Mouse (Mus musculus) liver, adult 2 months (tissue): ENCODE measurements around the gene Gm37240.

Experiments used
- CTCF ChIP-seq: fragments of 200-500 bp; IDR thresholded peaks from 2 replicates; pipeline ENCODE4 v1.5.1; 2011; ENCODE audit warnings: low read depth, low read length, control low read depth
- POLR2A ChIP-seq: fragments of 200-500 bp; IDR thresholded peaks from 2 replicates; pipeline ENCODE4 v1.6.1; 2011; ENCODE audit warnings: low read length, control low read depth; ENCODE audit not compliant: insufficient read depth; ENCODE audit errors: extremely low read depth

DNA sequence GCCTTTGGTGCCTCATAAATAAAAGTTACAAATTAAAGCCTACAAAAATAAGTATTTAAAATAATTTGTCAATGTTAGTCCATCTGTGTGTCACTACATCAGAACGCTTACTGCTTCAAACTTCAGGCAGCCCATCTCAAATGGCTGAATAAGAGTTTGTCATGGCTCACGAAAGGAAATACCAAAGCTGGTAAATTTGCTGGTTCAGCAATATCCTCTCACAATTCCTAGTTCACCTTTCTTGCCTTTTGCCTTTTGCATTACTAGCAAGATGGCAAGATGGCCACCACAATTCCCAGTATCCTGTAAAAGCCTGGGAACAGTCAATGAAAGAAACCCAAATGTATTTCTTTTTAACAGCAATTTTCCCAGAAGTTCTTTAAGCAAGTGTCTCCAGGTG lies 718.5 kb downstream of the Gm37240 start:
- TF ChIP-seq CTCF (no peak), POLR2A (no peak)
